8 mouse cellular contexts compared by ENCODE assay signal in the genomic region with DNA sequence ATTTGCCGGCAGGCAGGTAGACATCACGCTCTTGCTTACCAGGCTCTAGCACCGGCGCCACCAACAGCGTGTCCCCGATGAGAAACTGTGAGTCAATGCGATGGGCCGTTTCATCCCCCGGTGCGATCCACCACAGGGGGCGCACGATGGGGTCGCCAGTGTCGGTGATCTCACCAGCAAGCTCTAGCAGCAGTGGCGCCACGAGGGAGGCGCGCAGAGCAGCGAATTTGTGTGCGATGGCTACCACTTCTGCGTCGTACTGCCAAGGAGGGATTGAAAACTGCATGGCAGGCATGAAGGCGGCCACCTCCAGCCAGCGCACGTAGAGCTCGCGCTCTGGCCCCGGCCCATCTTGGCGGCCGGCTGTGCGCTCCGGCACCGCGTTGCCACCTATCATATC. TPM values are rescaled to one million over a fixed set of nuclear protein-coding genes. Genes with fewer than 3 reads are reported as not detected.
DNase-seq lines count a peak whose midpoint lies in the region; ATAC-seq and TF ChIP-seq lines count a peak whose summit lies in the region.

No protein-coding gene starts in this region.

- H3K27ac ChIP-seq in heart, embryonic 11.5 days (ENCODE audit: low read depth, low read length), result no peak overlapping the region
- H3K27ac ChIP-seq in ES-E14 (ENCODE audit: insufficient read depth, low read depth, low read length, poor library complexity, severe bottlenecking), result no peak overlapping the region
- no peak overlapping the region for H3K27ac ChIP-seq in forebrain, embryonic 13.5 days

- no peak for ATAC-seq in heart, embryonic 11.5 days (replicated peaks; ENCODE audit: insufficient number of reproducible peaks, low FRiP score, low TSS enrichment)
- no peak for ATAC-seq in forebrain, embryonic 13.5 days

- peak overlapping the region; percentile 43 for H3K4me3 ChIP-seq in heart, embryonic 11.5 days (ENCODE audit: low read depth, low read length)
- H3K4me3 ChIP-seq in ES-E14 (ENCODE audit: insufficient read depth in 1 of 2, low read depth in 1 of 2, low read length in 2 of 2, poor library complexity in 1 of 2, severe bottlenecking in 1 of 2), result peak overlapping the region; percentile 43 to 59
- H3K4me3 ChIP-seq in forebrain, embryonic 13.5 days, result peak overlapping the region; percentile 33

- WGBS in heart, embryonic 11.5 days (ENCODE audit: insufficient replicate concordance), result under 1% methylated on average over 34 of the region's 34 CpGs
- WGBS in forebrain, embryonic 13.5 days, result 2% methylated on average over 34 of the region's 34 CpGs

- H3K27me3 ChIP-seq in heart, embryonic 11.5 days (ENCODE audit: control insufficient read depth, insufficient read depth, low read length), result peaks cover 72% of the 10 kb centered on the region
- peaks cover 62% of the 10 kb centered on the region for H3K27me3 ChIP-seq in forebrain, embryonic 13.5 days

- H3K9ac ChIP-seq in heart, embryonic 11.5 days (ENCODE audit: low read depth, low read length), result peak overlapping the region; percentile 34; the same call in 1 of the 2 replicates
- H3K9ac ChIP-seq in ES-E14 (ENCODE audit: insufficient read depth, low read depth, low read length, poor library complexity, severe bottlenecking), result peak overlapping the region; percentile 36; the same call in 1 of the 2 replicates
- no peak overlapping the region for H3K9ac ChIP-seq in forebrain, embryonic 13.5 days

- no peak for DNase-seq in heart, adult 18-20 months
- DNase-seq in ES-E14 (ENCODE audit: low read depth, low spot score), result no peak
- peak; percentile 38 for DNase-seq in liver
- peak; percentile 70 for DNase-seq in retina, postnatal 1 day
- DNase-seq in urinary bladder, postnatal 4 days (ENCODE audit: low spot score in 2 of 2), result no peak
- DNase-seq in adrenal gland, adult 18-20 months (ENCODE audit: low spot score in 2 of 2), result no peak

- in situ Hi-C loops in ES-E14 (cut with MboI; ENCODE audit: low sequenced_read_pairs in 2 of 2, unreplicated experiment in 2 of 2), result no loop called here

- no peaks in the 10 kb centered on the region for H3K36me3 ChIP-seq in heart, embryonic 11.5 days (ENCODE audit: control insufficient read depth, insufficient read depth, low read length)
- H3K36me3 ChIP-seq in ES-E14 (ENCODE audit: control insufficient read depth, insufficient read depth, low read length, poor library complexity, severe bottlenecking), result no peaks in the 10 kb centered on the region
- no peaks in the 10 kb centered on the region for H3K36me3 ChIP-seq in forebrain, embryonic 13.5 days (ENCODE audit: poor library complexity, severe bottlenecking)

- H3K4me1 ChIP-seq in heart, embryonic 11.5 days (ENCODE audit: control insufficient read depth, insufficient read depth, low read length), result peaks cover 22% of the 10 kb centered on the region
- peaks cover 2 to 13% of the 10 kb centered on the region in 2 experiments for H3K4me1 ChIP-seq in ES-E14 (ENCODE audit: control insufficient read depth in 2 of 2, insufficient read depth in 2 of 2, low read length in 2 of 2, poor library complexity in 1 of 2)
- H3K4me1 ChIP-seq in forebrain, embryonic 13.5 days, result peaks cover 40% of the 10 kb centered on the region

- peak overlapping the region; percentile 72 for H3K4me2 ChIP-seq in heart, embryonic 11.5 days
- H3K4me2 ChIP-seq in forebrain, embryonic 13.5 days, result peak overlapping the region; percentile 61

- H3K9me3 ChIP-seq in heart, embryonic 11.5 days (replicated peaks; ENCODE audit: control insufficient read depth, low read length), result no peaks in the 10 kb centered on the region
- H3K9me3 ChIP-seq in ES-E14 (ENCODE audit: control insufficient read depth, insufficient read depth, low read depth, low read length), result no peaks in the 10 kb centered on the region
- H3K9me3 ChIP-seq in forebrain, embryonic 13.5 days (replicated peaks), result no peaks in the 10 kb centered on the region

TF ChIP-seq in ES-E14, 5 proteins besides CTCF, POLR2A, EP300 and RAD21:
- no peak for TF ChIP-seq ZC3H11A (IDR thresholded peaks at IDR 0.05; ENCODE audit: borderline replicate concordance, low read depth, low read length)
- no peak for TF ChIP-seq MAFK (IDR thresholded peaks at IDR 0.05; ENCODE audit: insufficient read depth, low read depth, low read length)
- no peak for TF ChIP-seq HCFC1 (IDR thresholded peaks at IDR 0.05; ENCODE audit: borderline replicate concordance, insufficient read depth, low read length)
- no peak for TF ChIP-seq ZNF384 (IDR thresholded peaks at IDR 0.05; ENCODE audit: low read depth, low read length)
- no peak for TF ChIP-seq CHD2 (IDR thresholded peaks at IDR 0.05; ENCODE audit: low read depth, low read length)

RNA-seq across cellular contexts. Expression of gene AI464131, which starts 5.3 kb away (rescaled TPM):
- 2.9 and 3.2 TPM in 2 replicates for polyA plus RNA-seq in heart, embryonic 11.5 days (2014; fragmentation: Nextera tagmentation; extraction: Ambion mirVana)
- 10 to 100 TPM; 12.0 to 13.2 TPM for total RNA-seq in heart, adult 18-20 months (2021)
- 6.4 and 11.6 TPM in 2 replicates for total RNA-seq in ES-E14 (2012; rRNA removed)
- 3.0 and 3.1 TPM in 2 replicates for polyA plus RNA-seq in forebrain, embryonic 13.5 days (2015; fragmentation: Nextera tagmentation; extraction: Ambion mirVana)
- 10 to 100 TPM; 11.6 to 12.4 TPM for total RNA-seq in adrenal gland, adult 18-20 months (2021)

RNA-seq across cellular contexts. Expression of gene 1110017D15Rik, which starts 19.6 kb away (rescaled TPM):
- polyA plus RNA-seq in heart, embryonic 11.5 days (2014; fragmentation: Nextera tagmentation; extraction: Ambion mirVana), result not detected in 2 replicates
- under 1 TPM in 1 of 2 experiments, not detected in 1; 0.87 TPM for total RNA-seq in heart, adult 18-20 months (2021)
- not detected in 2 replicates for total RNA-seq in ES-E14 (2012; rRNA removed)
- polyA plus RNA-seq in forebrain, embryonic 13.5 days (2015; fragmentation: Nextera tagmentation; extraction: Ambion mirVana), result 9.1 and 14.3 TPM in 2 replicates
- 1 to 10 TPM in 1 of 2 experiments, under 1 TPM in 1; 0.60 to 1.1 TPM for total RNA-seq in adrenal gland, adult 18-20 months (2021)

RNA-seq across cellular contexts. Expression of gene Nudt2, which starts 32.6 kb away (rescaled TPM):
- polyA plus RNA-seq in heart, embryonic 11.5 days (2014; fragmentation: Nextera tagmentation; extraction: Ambion mirVana), result 45.0 and 46.4 TPM in 2 replicates
- total RNA-seq in heart, adult 18-20 months (2021), result 10 to 100 TPM; 30.6 to 35.9 TPM
- total RNA-seq in ES-E14 (2012; rRNA removed), result 11.9 and 19.8 TPM in 2 replicates
- polyA plus RNA-seq in forebrain, embryonic 13.5 days (2015; fragmentation: Nextera tagmentation; extraction: Ambion mirVana), result 62.2 and 72.8 TPM in 2 replicates
- 10 to 100 TPM; 25.6 to 27.0 TPM for total RNA-seq in adrenal gland, adult 18-20 months (2021)

RNA-seq across cellular contexts. Expression of gene Kif24, which starts 32.9 kb away (rescaled TPM):
- 3.7 and 6.6 TPM in 2 replicates for polyA plus RNA-seq in heart, embryonic 11.5 days (2014; fragmentation: Nextera tagmentation; extraction: Ambion mirVana)
- under 1 TPM; 0.45 to 0.46 TPM for total RNA-seq in heart, adult 18-20 months (2021)
- 9.7 and 13.1 TPM in 2 replicates for total RNA-seq in ES-E14 (2012; rRNA removed)
- 8.9 and 9.7 TPM in 2 replicates for polyA plus RNA-seq in forebrain, embryonic 13.5 days (2015; fragmentation: Nextera tagmentation; extraction: Ambion mirVana)
- under 1 TPM; 0.90 to 0.93 TPM for total RNA-seq in adrenal gland, adult 18-20 months (2021)

Comparison
In these comparisons a context has a peak if more than half of its experiments do, and no peak if none do; other contexts are left out.
1. DNase-seq: peak in liver (single experiment) and retina, postnatal 1 day (single experiment); none in heart, adult 18-20 months (0 of 2), ES-E14 (single experiment), urinary bladder, postnatal 4 days (0 of 2) and adrenal gland, adult 18-20 months (0 of 2).
2. Peak in every context shown above with its lines, with median percentiles within 50 percentile points of each other: H3K4me3 ChIP-seq.